Mouse (Mus musculus): Measurements from ENCODE around the gene Ggnbp2.
"Not testable (repeated sequence)": the region's sequence is repeated elsewhere in the genome, so short reads cannot be mapped to it uniquely, and the experiment has no call there.

The Ggnbp2 gene

DNA sequence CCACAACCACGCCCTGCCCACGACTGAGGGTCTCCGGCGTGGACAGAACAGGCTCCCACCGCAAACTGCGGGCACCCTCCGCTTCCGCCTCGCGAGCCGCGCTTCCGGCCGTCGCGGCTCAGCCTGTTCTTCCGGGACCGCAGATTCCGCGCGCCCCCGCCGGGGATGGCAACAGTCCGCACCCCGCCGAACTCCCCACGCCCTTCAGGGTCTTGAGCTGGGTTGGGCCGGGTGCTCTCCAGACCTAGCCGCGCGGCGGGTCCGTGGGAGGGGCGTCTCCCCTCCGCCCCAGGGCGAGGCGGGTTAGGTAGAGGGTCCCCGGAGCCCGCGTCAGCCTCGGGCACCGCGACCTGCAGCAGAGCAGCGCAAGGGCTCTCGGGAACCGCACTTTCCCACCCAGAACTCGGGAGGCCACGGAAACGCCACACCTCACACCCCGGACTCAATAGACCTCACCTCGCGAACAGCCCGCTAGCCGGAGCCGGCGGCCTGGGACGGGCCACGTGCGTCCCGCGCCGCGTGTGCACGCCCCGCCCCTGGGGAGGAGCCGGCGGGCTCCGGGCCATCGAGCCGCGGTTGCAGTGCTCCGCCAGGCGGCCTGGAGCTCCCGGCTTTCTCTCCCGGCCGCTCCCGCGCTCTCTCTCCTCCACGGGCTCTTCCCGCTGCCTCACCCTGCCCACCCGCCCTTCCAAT lies 9.3 kb upstream of the Ggnbp2 start, which contains the start of the genes Myo19 and Pigw:
TSS of gene Myo19 (plus strand) at position 377 of the 693 bp plus-strand sequence.
TSS of gene Pigw (minus strand) at position 514 of the 693 bp plus-strand sequence.
- DNase-seq (ENCODE audit: low spot score in 2 of 2) = peak; percentile 76 to 81

DNA sequence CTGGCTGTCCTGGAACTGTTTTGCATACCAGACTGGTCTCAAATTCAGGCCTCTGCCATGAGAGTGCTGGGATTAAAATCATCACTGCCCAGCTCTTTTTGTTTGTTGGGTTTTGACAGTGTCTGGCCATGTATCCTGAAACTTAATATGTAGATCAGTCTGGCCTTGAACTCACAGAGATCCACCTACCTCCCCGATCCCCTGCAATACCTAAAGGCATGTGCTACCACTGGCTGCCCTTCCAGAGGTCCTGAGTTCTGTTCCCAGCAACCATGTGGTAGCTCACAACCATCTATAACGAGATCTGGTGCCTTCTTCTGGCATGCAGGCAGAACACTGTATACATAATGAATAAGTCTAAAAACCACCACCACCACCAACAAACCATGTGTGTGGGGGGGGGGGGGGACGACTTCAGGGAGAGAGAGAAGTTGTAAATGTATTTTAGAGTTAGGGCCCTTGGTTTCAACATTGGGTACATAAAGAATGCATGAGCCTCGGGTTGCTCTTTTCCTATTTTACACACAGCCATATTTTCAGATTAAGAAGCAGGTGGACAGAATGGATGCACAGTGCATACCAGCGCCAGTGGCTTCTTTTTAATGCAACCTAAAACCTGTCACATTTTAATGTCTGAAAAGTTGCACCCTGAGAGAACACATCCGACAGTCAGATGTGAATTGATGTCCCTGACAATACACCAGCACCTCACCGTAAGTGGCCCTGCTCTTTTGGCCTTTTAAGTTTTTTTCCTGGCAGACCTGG lies 8.6 kb upstream of the Ggnbp2 start:
- DNase-seq (ENCODE audit: low spot score in 2 of 2) = no peak

GRCm38 (mm10) chr11:84876020-84876419 lies 5.4 kb upstream of the Ggnbp2 start:
- not testable (repeated sequence) for DNase-seq (ENCODE audit: low spot score in 2 of 2)

DNA sequence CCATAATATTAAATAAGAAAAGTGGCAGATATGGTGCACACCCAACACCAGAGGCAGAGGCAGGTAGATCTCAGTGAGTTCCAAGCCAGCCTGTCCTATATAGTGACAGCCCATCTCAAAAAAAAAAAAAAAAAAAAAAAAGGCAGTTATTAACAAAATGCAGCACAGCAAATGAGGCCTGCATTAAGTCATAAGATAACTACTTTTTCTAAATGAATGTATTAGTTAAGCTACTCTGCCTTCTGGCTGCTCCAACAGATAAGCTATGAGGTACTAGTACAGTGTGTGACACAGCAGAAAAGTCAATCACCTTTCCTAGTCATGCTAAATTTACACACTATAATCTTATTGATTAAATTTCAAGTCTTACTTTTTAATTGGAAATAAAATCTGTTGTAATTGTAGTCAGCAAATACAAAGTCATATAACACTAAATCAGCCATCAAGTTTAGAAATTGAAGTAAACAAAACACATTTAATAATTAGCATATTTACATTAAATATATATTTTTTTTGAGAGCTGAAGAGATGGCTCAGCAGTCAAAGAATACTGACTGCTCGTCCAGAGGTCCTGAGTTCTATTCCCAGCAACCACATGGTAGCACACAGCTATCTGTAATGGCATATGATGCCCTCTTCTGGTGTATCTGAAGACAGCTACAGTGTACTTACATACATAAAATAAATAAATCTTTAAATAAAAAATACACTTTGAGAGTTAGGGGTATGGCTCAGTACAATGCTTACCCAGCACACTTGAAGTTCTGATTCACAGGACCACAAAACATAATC lies 2.6 kb upstream of the Ggnbp2 start:
- DNase-seq (ENCODE audit: low spot score in 2 of 2) = no peak

DNA sequence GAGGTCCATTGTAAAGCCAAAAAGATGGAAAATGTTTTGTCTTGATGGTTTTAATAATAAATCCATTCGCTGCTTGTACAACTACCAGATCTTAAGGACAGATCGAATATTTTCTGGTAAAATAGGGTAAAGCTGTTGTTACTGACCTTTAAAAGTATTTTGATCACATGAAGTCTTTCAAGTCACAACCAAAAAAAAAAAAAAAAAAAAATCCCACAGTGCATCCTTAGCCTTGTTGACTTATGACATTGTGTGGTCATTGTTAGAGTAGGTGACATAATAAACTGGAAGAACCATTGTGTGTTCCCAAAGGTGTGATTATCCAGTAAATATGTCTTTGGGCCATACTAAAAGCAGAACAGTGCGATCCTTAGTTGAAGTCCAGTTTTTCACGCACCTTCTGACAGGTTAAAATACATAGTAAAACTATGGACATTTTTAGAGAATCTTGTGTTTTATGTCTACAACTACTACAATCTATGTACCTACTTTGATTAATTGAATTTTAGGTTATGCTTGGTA lies 992 bp upstream of the Ggnbp2 start:
- DNase-seq (ENCODE audit: low spot score in 2 of 2) = no peak

DNA sequence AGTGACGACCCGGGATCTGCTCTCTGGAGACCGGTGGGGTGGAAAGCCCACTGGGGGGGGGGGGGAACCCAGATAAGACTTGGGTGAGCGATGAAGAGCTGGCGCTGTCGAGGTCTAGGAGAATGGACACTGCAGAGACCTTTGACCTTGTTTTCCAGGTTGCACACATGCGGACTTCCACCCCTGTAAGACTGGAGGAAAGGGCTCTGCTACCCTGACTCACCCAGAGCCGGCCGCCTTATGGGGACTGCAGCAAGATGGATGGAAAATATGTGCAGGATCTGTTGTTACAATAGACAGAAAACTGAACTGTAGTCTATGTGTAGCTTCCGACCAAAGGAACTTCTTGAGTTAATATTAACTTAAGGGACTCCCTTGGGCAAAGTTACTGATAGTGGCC lies 429 bp upstream of the Ggnbp2 start:
- no peak for DNase-seq (ENCODE audit: low spot score in 2 of 2)

DNA sequence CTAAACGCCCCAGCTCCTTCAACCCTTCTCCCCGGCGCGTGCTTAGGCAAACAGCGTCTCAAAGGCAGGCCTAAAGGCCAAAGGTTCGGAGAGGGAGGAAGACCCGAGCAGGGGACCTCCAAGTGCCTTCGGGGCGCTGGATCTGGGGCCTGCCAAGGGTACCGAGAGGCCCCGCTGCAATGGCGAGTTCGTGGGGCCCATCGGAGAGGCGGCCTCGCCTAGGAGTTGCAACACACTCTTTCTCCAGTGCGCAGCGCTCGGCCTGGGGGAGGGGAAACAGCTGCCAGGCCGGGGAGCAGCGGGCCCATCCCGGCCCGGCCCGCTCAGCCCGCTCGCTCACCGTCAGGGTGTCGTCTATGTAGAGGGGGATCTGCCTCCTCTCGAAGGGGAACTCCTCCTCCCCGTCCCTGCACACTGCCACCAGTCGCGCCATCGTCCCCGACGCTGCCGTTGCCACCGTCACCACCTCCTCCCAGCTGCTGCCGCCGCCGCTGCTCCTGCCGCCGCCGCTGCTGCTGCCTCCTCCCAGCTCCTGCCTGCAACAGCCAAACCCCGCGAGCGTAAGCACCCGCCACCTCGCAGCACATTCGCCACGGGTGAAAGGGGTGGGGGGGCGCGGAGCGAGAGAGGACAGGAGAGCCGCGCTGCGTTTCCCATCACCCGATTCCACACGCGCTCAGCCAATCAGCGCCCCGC lies 932 bp downstream of the Ggnbp2 start:
- peak; percentile 92 for DNase-seq (ENCODE audit: low spot score in 2 of 2)

GRCm38 (mm10) chr11:84868786-84869259 lies 1.8 kb downstream of the Ggnbp2 start:
- no peak for DNase-seq (ENCODE audit: low spot score in 2 of 2)

DNA sequence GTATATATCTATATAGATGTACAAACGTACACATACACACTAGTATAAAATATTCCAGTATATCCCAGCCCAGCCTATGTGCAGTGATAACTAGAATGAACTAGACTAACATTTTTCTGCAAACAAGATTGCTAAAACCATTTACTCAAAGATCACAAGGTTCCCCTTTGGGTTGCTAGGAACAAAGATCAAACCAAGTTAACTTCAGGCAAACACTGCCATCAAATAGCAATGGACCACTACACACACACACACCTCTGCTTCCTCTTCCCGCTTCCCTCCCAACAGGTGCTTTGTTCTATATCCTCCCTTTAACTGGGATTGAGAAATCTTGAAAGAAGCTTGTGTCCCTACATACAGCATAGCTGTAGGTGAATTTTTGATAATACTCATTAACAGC lies 3.0 kb downstream of the Ggnbp2 start:
- DNase-seq (ENCODE audit: low spot score in 2 of 2) = no peak

DNA sequence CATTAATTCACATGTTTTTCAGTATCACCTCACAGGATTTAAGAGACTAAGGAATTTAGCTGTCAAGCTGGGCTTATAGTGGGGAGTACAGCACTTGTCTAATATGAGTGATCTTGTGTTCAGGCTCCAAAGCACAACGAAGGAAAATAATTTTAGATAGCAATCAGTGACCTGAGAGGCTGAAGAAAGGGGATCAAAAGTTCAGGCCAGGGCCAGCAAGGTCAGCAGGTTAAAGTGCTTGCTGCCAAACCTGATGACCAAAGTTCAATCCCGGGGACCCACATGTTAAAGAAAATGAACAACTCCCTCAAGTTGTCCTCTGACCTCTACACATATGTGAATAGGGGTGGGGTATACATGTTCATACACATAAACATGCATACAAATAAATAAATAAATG lies 5.3 kb downstream of the Ggnbp2 start:
- DNase-seq (ENCODE audit: low spot score in 2 of 2) = no peak

DNA sequence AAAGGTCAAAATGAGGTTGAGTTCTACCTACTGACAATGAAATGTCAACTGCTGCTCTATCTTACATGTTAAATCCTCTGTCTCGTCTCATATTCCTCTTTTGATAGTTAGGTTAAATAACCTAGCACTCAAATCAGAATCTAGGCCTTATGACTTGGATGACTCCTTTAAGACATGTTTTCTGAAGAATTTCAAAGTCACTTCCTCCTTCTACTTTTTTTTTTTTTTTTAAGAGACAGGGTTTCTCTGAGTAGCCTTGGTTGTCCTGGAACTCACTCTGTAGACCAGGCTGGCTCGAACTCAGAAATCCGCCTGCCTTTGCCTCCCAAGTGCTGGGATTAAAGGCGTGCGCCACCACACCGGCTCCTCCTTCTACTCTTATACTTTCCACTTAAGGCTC lies 15.3 kb downstream of the Ggnbp2 start:
- DNase-seq (ENCODE audit: low spot score in 2 of 2) = no peak

DNA sequence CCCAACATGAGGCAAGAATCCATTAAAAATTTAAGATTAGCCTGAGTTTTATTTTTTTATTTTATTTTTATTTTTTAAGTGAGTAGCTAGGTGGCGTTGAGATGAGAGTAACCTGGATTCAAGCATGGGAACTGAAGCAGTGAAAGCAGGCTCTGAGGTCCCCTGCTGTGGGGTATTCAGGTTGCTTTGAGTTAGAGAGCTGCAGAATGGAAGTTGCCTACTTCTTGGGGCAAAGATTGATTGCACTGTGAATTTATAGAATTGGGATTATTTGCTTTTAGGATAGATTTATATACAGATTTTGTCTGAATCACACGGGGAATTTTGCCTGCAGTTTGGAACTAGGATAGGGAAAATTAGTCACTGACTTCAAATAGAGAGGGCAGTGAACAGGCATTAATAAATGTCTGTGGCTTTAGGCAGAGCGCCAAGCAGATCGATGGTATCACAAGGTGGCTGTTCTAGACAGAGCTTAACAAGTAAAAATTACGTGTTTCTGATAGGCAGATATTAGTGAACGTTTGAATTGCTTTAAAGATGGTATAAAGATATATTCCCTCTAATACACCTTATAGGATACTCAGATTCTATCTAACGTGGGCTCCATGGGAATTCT lies 23.0 kb downstream of the Ggnbp2 start:
- DNase-seq (ENCODE audit: low spot score in 2 of 2) = no peak

- no peak for DNase-seq (ENCODE audit: low spot score in 2 of 2)
Observed at GRCm38 (mm10) chr11:84846741-84847474, 23.7 kb downstream of the Ggnbp2 start.

- DNase-seq (ENCODE audit: low spot score in 2 of 2) = no peak
Observed at GRCm38 (mm10) chr11:84839330-84839729, 31.3 kb downstream of the Ggnbp2 start.

- DNase-seq (ENCODE audit: low spot score in 2 of 2) = not testable (repeated sequence)
Observed at GRCm38 (mm10) chr11:84829495-84829894, 41.1 kb downstream of the Ggnbp2 start.

GRCm38 (mm10) chr11:84828516-84829399 lies 41.9 kb downstream of the Ggnbp2 start, which contains the start of gene Dhrs11:
Gene Dhrs11 (minus strand): TSS chr11:84828994.
- peak; percentile 97 for DNase-seq (ENCODE audit: low spot score in 2 of 2)

GRCm38 (mm10) chr11:84827901-84828503 lies 42.6 kb downstream of the Ggnbp2 start:
- peak in 1 of 2 experiments; percentile 43 for DNase-seq (ENCODE audit: low spot score in 2 of 2)

DNA sequence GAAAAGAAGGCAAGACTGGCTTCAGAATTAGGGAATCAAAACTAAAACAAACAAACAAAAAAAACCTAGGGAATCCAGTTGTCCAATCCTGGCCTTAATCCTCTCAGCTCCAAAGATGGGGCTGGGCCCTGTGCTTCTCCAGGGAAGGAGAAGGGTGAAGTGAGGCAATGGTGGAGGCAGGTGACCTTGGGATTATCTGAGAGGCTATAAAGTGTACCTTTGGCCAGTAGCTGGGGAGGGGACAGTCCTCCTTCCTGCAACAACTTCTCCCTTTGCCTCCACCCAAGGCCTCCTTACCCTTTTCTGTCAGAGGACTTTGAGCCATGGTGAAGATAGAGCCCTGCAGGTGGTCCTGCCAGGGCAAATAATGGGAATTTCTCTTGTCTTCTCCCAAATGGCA lies 43.1 kb downstream of the Ggnbp2 start:
- no peak for DNase-seq (ENCODE audit: low spot score in 2 of 2)

GRCm38 (mm10) chr11:84826185-84826584 lies 44.4 kb downstream of the Ggnbp2 start:
- peak; percentile 75 to 81 for DNase-seq (ENCODE audit: low spot score in 2 of 2)
